Mouse (Mus musculus): Measurements from ENCODE around the gene Rdh8. TPM values are rescaled to one million over a fixed set of nuclear protein-coding genes. Genes with fewer than 3 reads are reported as not detected.

Gene Rdh8
- polyA plus RNA-seq, 1 experiment: not detected

DNA sequence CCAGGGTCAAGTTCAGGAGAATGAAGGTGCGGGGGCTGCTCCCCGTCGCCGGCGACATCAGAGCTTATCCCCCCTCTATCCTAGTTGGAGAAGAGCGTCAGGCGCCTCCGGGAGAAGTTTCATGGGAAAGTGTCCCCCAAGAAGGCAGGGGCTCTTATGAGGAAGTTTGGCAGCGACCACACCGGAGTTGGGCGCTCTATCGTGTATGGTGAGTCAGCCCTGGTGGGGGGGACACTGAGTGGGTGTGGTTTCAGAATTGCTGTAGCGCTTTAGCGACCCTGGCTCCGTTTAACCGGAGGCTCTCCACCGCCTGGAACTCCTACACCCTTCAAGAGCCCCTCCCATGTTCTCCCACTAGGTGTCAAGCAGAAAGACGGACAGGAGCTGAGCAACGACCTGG lies 50.9 kb downstream of the Rdh8 start:
- no peak for TF ChIP-seq GATA1 (IDR thresholded peaks at IDR 0.05; ENCODE audit: low read length)

DNA sequence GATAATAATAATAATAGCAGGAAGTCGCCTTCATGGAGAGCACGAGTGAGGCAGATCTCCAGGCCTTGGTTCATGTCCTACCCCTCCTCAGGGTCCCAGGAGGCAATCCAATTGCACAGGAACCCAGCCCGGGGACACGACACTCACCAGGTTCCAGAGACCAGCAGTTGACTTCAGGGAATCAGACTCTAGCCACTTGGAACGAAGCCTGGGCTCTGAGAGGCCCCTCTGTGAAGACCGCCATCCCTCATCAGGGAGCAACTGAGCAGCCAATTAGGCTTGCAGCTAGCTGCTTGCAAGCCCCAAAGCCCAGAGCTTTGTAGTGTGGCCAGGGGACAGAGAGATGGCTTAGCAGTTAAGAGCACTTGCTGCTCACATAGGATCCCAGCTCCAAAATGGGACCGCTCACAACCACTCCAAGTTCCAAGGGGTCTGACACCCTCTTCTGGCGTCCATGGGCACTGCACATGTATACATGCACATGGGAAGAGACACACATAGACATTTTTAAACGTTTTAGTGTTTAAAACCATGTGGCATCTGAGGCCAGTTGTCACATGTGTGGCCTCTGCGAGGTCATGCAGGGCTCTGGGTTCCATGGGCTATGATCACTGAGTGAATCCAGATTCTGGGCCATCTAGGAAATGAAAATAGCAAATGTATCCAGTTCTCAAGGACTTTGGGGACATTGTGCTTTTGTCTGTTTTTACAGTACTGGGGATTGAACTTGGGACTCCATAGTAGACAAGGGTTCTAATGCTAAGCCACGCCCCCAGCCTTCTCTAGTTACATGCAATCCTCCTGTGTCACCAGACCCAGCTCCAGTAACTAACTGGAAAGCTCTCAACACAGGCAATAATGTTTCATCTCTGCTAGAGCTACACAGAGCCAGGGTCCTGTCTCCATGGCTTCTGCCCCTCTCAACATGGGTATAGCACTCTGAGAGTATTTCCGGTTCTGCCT lies 52.2 kb downstream of the Rdh8 start:
- no peak for TF ChIP-seq GATA1 (IDR thresholded peaks at IDR 0.05; ENCODE audit: low read length)

DNA sequence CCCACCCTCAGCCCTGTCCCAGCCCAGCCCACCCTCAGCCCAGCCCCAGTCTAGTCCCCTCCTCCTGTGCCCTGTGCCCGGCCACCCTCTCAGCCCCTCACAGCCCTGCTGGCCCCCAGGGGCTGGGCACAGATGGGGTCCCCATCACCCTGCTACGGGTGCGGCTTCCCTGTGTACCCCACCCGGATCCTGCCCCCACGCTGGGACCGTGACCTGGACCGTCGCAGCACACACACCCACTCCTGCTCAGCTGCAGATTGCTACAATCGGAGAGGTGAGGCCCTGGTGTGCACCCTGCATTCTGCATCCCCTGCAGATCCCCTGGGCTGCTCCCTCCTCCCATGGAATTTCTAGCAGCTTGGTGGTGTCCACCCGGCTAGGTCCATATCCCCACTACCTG lies 54.7 kb downstream of the Rdh8 start:
- TF ChIP-seq GATA1 (IDR thresholded peaks at IDR 0.05; ENCODE audit: low read length): no peak

DNA sequence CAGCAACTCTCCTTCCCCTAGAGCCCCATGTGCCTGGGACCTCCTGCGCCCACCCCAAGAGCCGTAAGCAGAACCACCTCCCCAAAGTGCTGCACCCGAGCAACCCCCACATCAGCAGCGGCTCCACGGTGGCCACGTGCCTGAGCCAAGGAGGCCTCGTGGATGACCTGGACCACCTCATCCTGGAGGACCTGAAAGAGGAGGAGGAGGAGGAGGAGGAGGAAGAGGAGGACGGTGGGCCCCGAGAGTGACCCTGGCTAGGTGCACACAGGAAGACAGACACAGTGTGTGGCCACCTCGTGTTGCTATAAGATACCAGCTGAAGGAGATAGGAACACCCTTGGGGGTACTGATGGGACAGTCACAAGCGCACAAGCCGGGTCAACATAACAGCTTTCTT lies 55.2 kb downstream of the Rdh8 start:
- TF ChIP-seq GATA1 (IDR thresholded peaks at IDR 0.05; ENCODE audit: low read length): no peak

DNA sequence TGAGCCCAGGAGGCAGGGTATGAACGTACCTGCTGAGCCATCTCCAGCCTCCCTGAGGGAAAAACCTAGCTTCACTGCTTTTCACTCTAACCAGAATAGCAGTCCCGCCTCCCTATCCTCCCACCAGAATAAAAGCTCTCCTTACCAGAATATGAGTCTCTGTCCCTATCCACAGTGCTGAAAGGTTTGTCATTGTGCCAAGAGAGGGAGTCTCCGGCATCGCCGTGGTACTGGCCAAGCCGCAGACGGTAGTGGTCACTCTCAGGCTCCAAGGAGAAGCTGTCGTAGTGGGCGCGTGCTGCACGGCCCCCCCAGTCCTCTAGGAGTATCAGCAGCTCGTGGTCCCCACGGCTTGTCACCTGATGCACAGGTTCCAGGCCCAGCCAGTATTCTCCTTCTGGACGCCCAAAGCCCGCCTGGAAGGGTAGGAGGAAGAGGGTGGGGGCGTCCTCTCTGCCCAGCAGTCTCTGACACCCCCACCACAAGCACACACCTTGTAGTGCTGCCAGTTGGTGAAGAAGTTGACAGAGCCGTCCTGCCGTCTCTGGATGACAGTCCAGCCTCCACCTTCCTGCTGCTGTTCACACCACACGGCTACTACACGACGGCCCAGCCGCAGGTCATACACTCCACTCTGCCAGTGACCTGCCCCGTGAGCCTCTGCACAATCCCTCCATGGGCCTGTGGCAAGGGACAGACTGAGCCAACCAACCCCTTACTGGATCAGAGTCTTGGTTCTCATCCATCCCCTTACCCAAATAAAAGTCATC lies 56.9 kb downstream of the Rdh8 start:
- no peak for TF ChIP-seq GATA1 (IDR thresholded peaks at IDR 0.05; ENCODE audit: low read length)

Other genes with a start within 250 kb of the Rdh8 start
- 6.4 and 8.1 TPM in 2 replicates for gene Zfp846, start 237.2 kb upstream of the Rdh8 start, polyA plus RNA-seq (2012)
- 8.4 and 13.3 TPM in 2 replicates for gene Ubl5, start 175.6 kb upstream of the Rdh8 start, polyA plus RNA-seq (2012)
- 9.1 and 17.4 TPM in 2 replicates for gene Fbxl12, start 173.7 kb upstream of the Rdh8 start, polyA plus RNA-seq (2012)
- 28.2 and 34.9 TPM in 2 replicates for gene Pin1, start 166.4 kb upstream of the Rdh8 start, polyA plus RNA-seq (2012)
- gene Olfm2, start 72.2 kb upstream of the Rdh8 start, polyA plus RNA-seq (2012): not detected in 2 replicates
- not detected in 2 replicates for gene Col5a3, start 3.4 kb upstream of the Rdh8 start, polyA plus RNA-seq (2012)
- not detected in 2 replicates for gene A230050P20Rik, start 50.1 kb downstream of the Rdh8 start, polyA plus RNA-seq (2012)
- gene Angptl6, start 61.2 kb downstream of the Rdh8 start, polyA plus RNA-seq (2012): 3.5 and 4.1 TPM in 2 replicates
- gene Ppan, start 69.7 kb downstream of the Rdh8 start, polyA plus RNA-seq (2012): 341 and 357 TPM in 2 replicates
- gene Eif3g, start 80.1 kb downstream of the Rdh8 start, polyA plus RNA-seq (2012): 613 and 834 TPM in 2 replicates
- gene Dnmt1, start 141.4 kb downstream of the Rdh8 start, polyA plus RNA-seq (2012): 152 and 172 TPM in 2 replicates
- gene S1pr2, start 158.3 kb downstream of the Rdh8 start, polyA plus RNA-seq (2012): 1.4 and 1.6 TPM in 2 replicates
- 88.1 and 110 TPM in 2 replicates for gene Mrpl4, start 184.2 kb downstream of the Rdh8 start, polyA plus RNA-seq (2012)
- gene Icam1, start 197.5 kb downstream of the Rdh8 start, polyA plus RNA-seq (2012): 0.55 and 0.58 TPM in 2 replicates
- gene Icam4, start 210.9 kb downstream of the Rdh8 start, polyA plus RNA-seq (2012): 16.7 and 26.1 TPM in 2 replicates
- gene Icam5, start 213.6 kb downstream of the Rdh8 start, polyA plus RNA-seq (2012): 0.52 and 0.62 TPM in 2 replicates
- gene Zglp1, start 248.6 kb downstream of the Rdh8 start, polyA plus RNA-seq (2012): 2.0 and 4.4 TPM in 2 replicates